Mouse (Mus musculus) natural killer cell, adult 2 months (primary cell): ENCODE measurements at regions not wholly inside any gene's neighbourhood (a gene's known extent, or its start where the extent isn't known, plus 50 kb on each side); places are given as distances from the start of the nearest gene placed in this dataset.
A peak's percentile ranks its signal among the peaks of the same experiment; 100 is the strongest.

Experiments used
- DNase-seq, 2 experiments: peaks; one replicate each; pipeline ENCODE4 v3.0.0; 2022; ENCODE audit warnings: low spot score in 2 of 2

DNA sequence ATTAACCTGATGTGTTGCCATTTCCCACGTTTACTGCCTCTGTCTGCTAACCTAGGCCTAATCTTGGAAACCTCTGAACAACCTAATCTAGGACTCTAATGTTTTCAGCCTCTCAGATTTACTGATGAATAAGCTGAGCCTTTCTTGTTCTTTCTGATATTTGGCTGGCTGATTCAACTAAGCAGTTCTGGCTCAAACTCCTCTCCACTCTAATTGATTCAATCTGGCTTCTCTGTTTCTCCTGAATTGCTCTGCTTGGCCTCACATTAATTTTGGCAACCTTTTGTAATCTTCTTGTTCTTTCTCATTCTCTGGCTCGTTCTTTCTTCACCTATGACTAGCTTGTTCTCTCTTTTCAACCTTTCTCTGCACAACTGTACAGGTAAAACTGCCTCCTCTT, 1561.2 kb upstream of the Zeb2 start:
- DNase-seq = no peak

DNA sequence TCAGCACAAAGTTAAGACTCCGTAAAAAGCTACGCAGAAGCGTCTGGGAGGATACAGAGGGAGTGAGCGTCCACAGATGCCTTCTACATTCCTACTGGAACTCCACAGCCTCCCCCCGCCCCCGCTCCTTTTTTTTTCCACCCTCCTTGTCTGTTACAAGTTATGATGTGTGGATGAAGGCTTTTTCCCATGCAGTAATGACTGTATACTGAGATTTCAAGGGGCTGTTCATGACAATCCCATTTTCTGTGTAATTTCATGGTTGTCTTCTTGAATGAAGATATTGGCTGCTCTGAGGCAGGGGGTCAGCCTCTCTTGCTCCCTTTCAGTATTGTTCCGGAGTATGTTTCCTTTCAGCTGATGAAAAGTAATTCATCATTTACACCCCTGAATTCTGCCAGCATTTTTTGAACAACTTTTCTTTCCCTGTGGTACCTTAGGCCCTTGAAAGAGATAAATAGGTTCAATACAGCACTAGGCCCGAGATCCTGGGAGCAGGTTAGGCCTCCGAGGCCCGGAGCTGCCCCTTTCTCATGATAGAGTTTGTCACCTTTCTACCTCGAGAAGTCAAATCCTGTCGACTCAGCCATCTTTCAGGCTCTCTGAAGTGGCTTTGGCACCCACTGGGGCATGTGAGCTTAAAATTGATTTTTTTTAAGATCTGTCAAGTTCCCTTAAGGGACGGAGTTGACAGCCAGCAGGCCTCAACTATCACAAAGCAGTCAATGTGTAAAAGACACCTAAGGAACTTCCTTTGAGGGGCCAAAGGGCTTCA, 1552.5 kb upstream of the Zeb2 start:
- DNase-seq = no peak

DNA sequence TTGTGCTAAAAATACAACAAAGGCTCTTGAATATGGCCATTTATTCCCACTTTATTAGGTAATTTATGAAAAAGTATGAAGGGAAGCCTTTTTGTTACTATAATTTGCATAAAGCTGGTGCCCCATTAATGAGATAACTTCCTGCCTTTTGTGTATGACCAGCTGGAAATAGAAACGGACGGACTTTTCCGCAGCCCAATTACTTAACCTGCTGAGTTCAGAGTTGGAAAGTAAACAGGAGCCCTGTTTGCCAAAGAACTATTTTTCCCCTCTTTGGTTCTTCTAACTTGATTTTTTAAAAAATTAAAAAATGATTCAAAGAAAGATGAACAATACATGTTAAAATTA, 1549.8 kb upstream of the Zeb2 start:
- no peak for DNase-seq

DNA sequence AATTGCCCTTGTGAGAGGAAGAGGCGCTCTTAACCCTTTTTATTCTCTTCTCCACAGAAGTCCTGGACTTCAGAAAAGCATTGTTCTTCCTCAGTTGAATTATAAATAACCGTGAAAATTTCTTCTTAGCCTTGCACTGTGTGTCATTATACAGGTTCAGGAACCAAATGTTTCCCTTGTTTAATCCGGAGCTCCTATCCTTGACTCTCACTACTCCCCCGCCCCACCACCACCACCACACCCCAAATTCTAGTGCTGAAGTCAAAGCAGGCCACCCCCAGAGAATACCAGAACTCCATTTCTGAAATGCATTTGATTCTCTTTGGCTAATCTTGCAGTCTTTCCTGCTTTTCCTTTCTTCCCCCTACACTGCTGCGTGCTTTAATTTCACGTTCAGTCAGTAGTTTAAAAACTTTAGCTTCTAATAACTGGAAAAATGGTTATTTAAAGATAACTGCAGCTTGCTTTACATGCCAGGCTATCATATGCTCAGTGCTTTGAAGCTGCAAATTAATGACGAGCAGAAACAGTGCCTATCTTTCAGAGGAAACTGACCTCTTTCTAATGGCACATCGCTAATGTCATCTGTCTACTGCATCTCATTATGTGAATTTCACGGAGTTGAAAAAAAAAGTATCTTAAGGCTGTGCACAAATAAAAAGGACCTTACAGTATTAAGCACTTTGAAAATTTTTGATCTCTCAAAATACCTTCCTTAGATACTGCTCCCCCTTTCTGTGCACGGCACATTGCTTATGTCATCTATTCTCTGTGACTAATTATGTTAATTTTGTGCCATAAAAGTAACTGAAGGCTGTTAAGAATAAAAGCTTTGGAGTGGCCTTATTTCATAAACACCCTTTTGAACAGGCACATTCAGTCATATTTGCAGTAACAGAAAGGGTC, 1549.1 kb upstream of the Zeb2 start:
- no peak for DNase-seq

DNA sequence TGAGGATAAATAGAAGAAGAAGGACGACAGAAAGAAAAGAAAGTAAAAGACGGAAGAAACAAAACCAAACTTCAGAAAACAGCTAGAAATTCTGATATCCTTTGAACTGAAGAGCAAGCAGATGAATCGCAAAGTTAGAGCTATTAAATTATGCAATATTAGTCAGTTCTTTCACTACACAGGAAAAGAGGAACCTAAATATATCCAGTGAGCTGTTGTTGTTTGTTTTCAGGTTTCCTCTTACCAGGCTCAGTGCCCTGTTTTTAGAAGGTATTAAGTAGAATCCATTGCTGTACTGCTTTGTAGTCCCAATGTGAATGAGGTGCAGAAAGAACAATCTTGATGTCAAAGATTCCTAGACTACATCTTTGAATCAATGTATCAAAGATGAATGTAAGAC, 1544.7 kb upstream of the Zeb2 start:
- DNase-seq = no peak

DNA sequence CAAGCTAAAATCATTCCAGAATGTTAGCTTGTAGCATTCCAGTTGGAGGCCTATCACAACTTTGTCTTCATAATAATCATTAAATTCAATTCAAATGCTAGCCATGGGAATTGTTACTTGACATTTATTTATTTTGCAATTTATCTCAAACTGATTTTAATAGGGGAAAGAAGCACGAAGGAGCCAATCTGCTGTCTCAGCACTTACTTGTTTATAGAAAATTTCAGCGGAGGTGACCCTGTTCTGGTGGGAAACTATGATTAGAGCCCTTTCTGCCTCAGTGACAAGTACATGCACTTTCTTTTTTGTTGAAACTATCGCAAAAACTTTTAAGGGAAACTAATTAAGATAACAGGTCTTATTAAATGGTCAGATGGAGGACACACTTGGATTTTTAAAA, 1543.4 kb upstream of the Zeb2 start:
- DNase-seq = no peak

DNA sequence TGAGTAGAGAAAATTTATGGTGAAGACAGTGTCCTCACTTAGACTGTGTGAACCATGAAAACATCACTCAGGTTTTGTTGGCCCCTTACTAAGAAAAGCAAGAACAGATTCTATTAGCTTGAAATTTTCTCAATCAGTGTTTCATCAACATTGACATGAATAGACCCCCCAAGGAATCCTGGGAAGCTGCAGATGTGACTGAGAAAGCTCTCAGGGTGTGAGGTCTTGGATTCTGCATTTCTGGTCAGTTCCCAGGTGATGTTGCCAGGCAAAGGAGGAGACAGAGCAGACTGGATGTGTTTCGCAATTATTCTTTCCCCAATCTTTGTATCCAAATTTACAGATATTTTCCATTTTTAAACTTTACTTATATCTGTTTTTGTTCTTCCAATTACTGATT, 1538.1 kb upstream of the Zeb2 start:
- no peak for DNase-seq

DNA sequence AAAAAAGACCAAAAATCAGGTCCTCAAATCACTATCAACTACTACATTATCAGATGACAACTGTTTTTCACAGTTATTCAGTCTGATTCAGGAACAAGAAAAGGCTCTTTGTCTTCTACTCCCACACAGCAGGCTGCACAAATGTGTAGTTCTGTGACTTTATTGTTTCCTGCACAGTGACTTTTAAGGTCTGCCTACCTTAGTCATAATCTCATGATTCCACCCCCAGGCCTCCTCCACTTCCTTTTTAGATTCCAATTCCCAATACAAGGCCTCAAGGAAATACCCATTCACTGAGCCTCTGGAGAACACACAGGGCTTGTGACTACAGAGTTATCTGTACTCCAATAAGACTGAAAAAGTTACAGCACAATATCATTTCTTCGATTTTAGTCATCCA, 1535.4 kb upstream of the Zeb2 start:
- no peak for DNase-seq

DNA sequence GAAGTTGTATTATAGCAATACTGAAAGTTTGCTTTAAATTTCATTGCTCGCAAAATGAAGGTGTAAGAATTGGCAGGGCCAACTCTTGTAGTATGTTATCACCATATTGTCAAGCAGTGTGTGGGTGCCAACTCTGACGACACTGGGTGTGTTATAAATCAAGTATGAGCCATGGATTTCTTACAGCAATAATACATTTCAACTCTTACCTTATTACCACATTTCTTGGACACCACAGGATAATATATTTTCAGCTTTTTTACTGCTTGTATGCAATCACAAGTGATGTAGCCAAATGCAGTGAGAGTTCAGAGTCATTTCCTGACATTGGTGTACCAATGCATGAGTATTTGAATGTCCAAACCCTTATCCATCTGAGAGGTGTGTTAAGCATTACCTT, 1529.2 kb upstream of the Zeb2 start:
- DNase-seq = no peak

DNA sequence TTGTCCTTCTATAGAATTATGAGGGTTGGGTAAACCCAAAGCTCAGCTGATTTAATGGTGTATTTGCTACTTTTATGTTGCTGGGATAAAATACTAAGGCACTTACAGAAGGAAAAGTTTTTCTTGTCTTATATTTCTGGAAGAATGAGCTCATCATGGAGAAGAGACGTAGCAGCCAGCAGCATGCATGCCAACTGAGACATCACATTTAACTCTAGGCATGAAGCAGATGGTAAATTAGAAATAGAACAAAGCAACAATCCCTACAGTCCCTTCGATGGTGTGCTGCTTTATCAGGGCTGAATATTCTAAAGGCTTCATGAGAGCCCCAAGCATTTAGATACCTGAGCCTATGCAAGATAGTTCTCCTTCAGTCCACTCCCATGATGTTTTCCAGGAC, 1492.0 kb upstream of the Zeb2 start:
- DNase-seq = no peak

DNA sequence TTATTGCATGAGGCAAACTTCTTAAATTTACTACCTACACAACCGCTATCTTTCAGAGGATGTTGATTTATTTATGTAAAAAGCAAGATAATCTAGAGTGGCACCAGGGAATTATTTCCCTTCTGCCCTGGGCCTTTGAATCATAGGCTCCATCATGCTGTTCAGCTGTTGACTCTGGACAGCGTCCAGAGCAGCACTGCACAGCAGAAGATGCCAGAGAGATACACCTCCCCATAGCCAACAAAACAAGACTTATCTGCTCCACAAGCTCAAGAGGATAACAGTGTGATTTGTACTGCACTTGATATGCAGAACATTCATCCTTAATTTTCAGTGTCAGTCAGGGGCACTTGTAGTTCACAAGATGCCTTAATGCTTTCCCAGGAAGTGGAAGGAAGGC, 1464.6 kb upstream of the Zeb2 start:
- DNase-seq = no peak

DNA sequence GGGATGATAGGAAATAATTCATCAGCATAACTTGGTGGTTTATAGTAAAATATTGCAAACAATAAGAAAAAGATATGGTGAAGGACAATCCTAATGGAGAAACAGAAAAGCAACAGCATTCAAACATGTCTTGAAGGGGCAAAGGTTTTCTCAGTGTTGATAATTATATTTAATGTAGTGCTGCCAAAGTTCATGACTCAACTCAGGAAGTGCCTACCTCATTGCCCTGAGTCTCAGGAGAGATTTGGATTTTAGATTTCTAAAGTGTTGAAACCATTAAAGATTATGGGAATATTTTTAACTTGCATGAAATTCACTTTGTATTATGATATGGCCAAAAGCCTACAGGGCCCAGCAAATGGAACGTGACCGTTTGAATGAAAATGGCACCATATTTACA, 1453.2 kb upstream of the Zeb2 start:
- no peak for DNase-seq

DNA sequence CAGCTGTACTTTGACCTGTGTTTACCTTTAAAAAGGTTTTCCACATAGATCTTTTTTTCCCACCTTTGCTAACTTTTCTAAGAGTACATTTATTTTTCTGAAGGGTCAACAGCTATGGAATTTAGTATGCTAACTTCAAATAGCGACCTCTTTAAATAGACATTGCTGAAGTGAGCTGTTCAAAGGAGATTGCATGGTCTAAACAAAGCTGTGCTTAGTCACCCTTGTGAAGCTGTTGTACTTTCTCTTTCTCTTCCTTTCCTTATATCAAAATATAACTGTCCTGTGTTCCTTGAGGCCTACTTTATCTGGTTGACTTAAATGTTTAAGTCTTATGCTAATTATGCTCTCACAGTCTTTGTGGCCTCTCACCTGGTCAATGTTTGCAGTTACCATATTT, 1416.2 kb upstream of the Zeb2 start:
- DNase-seq = no peak

DNA sequence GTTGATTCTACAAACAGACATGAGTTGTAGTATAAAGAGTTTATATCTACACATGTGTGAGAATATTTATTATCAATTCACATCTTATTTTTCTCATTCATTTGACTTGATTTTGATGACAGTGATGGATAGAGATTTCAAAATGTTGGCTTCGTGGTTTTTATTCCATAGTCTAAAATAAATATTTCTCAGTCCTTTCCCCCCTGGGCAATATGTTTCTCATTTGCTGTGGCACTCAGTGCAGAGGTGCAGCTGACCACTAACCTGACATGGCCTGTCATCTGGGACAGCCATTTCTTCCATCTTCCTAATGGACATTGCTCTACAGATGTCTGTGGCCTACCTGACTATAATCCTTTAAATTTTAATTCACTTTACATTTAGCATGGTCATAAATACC, 1413.5 kb upstream of the Zeb2 start:
- DNase-seq = no peak

DNA sequence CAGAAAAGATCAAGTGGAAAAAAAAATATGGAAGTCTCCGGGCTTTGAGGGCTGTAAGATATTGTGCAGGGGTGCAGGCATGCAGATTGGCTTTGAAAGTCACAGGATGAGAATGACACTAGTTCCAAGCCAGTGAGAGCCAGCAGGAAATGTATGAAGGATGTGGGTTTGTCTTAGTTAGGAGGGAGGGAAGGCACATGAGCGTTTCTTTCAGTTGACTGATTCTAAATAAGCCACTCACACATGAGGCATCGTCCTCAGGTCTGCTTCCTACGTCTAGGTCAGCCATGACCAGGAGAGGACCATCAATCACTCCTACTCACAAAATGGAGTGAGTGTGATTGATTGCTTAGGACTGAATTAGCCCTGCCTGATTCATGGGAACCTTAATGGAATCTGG, 1408.0 kb upstream of the Zeb2 start:
- DNase-seq = peak in 1 of 2 experiments; percentile 10

DNA sequence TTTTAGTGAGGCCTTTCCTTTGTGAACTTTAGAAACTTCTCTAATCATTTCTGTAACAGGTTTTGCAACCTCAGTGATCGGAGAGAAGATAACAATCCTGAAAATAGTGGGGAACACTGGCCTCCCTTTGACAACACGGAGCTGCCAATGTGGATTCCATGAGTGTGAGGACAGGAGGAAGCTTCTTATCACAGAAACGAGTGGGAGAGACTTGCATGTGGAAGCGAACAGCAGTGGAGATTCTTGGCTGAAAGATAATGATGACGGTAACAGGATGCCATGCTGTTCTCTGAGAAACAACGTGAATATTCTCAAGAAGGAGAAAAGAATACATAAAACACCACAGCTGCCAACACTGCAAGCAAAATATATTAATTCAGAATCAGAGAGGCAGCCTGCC, 1407.4 kb upstream of the Zeb2 start:
- DNase-seq = no peak

DNA sequence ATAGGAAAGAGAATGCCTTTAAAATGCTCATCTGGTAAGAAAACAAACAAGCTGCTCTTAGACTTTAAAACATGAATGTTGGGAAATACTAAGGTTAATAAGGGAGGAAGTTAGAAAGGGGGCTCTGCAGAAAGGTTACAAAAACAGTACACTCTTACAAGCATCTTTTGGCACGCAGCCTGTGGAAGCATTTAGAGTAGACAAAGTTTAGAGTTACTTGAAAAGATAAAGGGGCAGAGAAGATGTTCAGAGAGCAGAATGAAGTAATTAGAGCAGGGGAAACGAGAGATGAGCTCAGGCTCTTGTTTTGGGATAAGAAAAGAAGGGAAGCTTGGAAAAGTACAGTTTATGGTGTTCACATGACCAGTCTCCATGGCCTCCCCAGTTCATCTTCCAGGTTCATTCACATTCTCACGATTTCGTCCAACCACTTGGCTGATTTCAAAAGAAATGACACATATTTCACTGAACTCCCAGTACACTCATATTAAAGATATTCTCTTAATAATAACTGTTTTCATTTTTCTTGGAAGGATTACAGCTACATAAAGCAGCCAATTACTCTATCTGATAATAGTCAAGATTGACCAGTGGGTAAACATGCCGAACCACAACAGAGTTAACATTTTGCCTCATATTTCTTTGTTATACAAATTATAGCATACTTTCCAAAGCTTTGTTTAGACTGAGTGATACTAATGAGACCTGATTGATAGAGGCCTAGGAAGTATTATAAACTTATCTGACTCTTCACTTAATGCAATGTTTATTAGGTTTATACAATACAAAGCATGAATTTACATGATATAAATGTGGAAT, 1404.2 kb upstream of the Zeb2 start:
- DNase-seq = no peak

DNA sequence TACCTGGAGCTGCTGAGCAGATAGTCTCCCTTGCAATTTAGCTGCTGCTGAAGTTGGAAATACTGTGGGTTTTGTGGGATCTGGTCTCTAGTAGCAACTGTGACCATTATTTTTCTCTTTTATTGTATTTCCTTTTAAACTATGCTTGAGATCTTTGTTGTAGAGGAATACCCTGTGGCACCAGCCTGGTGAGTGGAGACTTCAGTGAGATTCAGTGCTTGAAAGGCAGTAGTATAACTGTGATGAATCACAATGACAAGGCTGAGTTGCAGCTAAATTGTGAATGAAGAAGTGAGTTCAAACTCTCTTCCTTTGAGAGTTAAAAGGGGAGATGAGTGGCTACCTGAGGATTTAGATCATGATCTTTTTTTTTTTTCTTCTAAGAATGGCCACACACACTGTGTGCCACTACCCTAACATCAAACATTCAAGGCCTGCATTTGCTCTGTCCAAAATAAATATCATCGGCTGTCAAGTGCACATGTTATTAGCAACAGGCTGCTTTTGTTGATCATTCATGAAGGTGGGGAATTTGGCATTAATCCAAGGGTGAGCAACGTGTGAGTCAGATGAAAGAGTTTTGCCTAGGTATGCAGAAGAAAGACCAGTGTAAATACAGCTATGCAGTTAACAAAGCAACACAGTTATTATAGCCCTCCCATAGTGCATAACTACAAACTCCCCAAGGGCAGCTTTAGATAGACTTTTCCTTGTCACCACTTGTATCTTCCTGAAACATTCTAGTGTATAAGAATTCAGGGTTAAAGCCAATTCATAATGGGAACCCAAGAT, 1395.2 kb upstream of the Zeb2 start:
- no peak for DNase-seq

DNA sequence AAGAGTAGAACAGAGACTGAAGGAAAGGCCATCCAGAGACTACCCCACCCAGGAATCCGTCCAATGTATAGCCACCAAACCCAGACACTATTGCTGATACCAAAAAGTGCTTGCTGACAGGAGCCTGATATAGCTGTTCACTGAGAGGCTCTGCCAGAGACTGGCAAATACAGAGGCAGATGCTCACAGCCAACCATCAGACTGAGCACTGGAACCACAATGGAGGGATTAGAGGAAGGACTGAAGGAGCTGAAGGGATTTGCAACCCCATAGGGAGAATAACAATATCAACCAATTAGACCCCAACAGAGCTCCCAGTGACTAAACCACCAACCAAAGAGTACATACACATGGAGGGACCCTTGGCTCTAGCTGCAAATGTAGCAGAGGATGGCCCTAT, 1389.8 kb upstream of the Zeb2 start:
- DNase-seq = no peak

DNA sequence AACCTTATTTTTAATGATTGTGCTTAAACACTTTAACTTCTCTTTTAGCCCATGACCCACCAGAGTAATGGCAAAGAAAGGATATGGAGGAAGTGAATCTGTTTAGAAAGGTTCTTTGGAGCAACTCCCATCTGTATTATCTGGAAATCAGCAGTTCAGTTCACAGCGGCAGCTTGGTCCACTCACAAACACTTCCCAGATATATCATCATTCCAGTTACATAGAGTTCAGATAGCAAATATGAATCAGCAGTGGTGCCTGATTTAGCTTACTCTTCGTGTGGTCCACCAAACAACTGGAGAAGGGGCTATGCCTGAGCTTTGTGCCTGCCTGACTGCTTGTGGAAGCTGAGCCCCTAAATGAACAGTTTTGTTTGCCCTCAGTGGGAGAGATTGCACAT, 1385.9 kb upstream of the Zeb2 start:
- DNase-seq = no peak

DNA sequence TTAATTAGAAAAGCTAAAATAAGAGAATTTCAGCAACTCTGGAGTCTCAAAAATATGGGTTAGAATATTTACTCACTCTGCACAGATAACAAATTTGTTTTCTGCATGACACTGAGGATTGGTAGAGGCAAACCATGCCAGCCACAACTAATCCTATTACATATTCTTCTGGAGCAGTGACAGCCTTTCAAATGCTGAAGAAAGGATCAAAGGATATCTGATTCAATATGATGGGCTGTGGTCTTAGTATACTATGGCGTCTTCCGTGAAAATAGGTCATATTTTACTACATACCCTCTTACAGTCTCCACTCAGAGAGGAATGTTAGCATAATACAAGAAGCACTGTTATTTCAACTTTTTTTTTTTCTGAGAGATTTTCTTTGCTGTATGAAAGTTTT, 1375.1 kb upstream of the Zeb2 start:
- DNase-seq = no peak

DNA sequence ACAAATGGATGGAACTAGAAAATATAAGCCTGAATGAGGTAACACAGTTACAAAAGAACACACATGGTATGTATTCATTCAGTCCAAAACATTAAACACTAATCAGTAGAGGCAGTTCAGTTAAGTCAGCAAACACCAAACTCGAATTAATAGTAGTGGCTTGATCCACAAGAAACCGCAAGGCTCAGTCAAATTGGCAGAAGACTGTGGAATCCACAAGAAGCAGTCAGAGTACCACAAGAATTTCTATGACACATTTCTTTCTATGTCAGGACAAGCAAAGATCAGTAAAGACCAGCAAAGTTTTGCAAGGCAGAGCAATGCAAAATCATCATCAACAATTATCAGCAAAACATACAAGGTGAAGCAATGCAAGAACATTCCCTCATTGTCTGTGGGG, 1373.9 kb upstream of the Zeb2 start:
- no peak for DNase-seq
